Mouse (Mus musculus) liver, embryonic 14.5 days (tissue): ENCODE results near the gene Insr. TPM values are rescaled to one million over a fixed set of nuclear protein-coding genes. Genes with fewer than 3 reads are reported as not detected.

Source experiments
- ATAC-seq: fragments of 200-750 bp; cut with Nextera tagmentation; 2 replicates; pipeline ENCODE4 v1.8.0; 2017; ENCODE audit warnings: moderate number of reproducible peaks, mild to moderate bottlenecking, moderate library complexity; ENCODE audit not compliant: insufficient read depth
- DNase-seq, 3 experiments: peaks; one replicate each; pipeline ENCODE4 v3.0.0-alpha.2; 2012 to 2013; ENCODE audit warnings: low read depth in 3 of 3, low spot score in 3 of 3
- H3K27ac ChIP-seq: fragments of 300-500 bp; sonication (generic); 2 replicates; pipeline ENCODE4 v1.5.1; 2014; ENCODE audit warnings: moderate library complexity, mild to moderate bottlenecking, control low read depth, inconsistent platforms
- H3K27me3 ChIP-seq: fragments of 300-500 bp; sonication (generic); 2 replicates; pipeline ENCODE4 v1.6.1; 2014; ENCODE audit warnings: mild to moderate bottlenecking, low read length, moderate library complexity; ENCODE audit not compliant: control insufficient read depth, insufficient read depth
- H3K36me3 ChIP-seq: fragments of 300-500 bp; sonication (generic); replicated peaks from 2 replicates; pipeline ENCODE4 v1.6.1; 2014; ENCODE audit warnings: low read depth; ENCODE audit not compliant: control insufficient read depth, insufficient read depth
- H3K4me1 ChIP-seq, 2 experiments: fragments of 200-500 bp in 1 of 2; fragments of 300-500 bp in 1 of 2; sonication (generic) in 1 of 2; replicated peaks; 2 replicates each; pipeline ENCODE4 v1.6.1; 2012 to 2014; ENCODE audit warnings: antibody characterized with exemption in 1 of 2, inconsistent platforms in 1 of 2, low read length in 1 of 2; ENCODE audit not compliant: control insufficient read depth in 2 of 2, insufficient read depth in 2 of 2
- H3K4me2 ChIP-seq: fragments of 300-500 bp; sonication (generic); 2 replicates; pipeline ENCODE4 v1.6.1; 2014; ENCODE audit warnings: low read depth, mild to moderate bottlenecking, control low read depth, moderate library complexity
- H3K4me3 ChIP-seq, 2 experiments: fragments of 200-500 bp in 1 of 2; fragments of 300-500 bp in 1 of 2; sonication (generic) in 1 of 2; 2 replicates each; pipeline ENCODE4 v1.5.1; 2012 to 2014; ENCODE audit warnings: low read depth in 2 of 2, low read length in 2 of 2, mild to moderate bottlenecking in 2 of 2, control low read depth in 1 of 2, inconsistent platforms in 1 of 2, moderate library complexity in 1 of 2; ENCODE audit not compliant: insufficient read depth in 1 of 2
- H3K9ac ChIP-seq: fragments of 300-500 bp; sonication (generic); replicated peaks from 2 replicates; pipeline ENCODE4 v1.6.1; 2014; ENCODE audit warnings: mild to moderate bottlenecking, control low read depth, moderate library complexity
- H3K9me3 ChIP-seq: fragments of 300-500 bp; sonication (generic); 2 replicates; pipeline ENCODE4 v1.6.1; 2016; ENCODE audit warnings: low read length, mixed read lengths; ENCODE audit not compliant: control insufficient read depth
- CTCF ChIP-seq: IDR thresholded peaks from 2 replicates; pipeline ENCODE4 v1.5.1; 2016; ENCODE audit warnings: antibody characterized with exemption, low read depth, control low read depth
- EP300 ChIP-seq: IDR thresholded peaks from 2 replicates; pipeline ENCODE4 v1.6.1; 2016; ENCODE audit warnings: antibody characterized with exemption, low read depth
- WGBS: fragments of 180-500 bp; shearing (Covaris S2); extraction: QIAGEN DNeasy Blood & Tissue Kit; methylation state at CpG from one replicate; pipeline ENCODE4 v1.1.7; 2014; ENCODE audit not compliant: insufficient replicate concordance; 5-methylcytosine and 5-hydroxymethylcytosine counted together
- polyA plus RNA-seq, 2 experiments: library from polyadenylated mRNA; depleted of rRNA in 1 of 2; stranded (reverse) in 1 of 2; unstranded in 1 of 2; fragments of >200 nt; fragmentation: Nextera tagmentation in 1 of 2; extraction: Ambion mirVana in 1 of 2; gene quantifications; 2 replicates each; pipeline versions ENCODE4 v1.2.1 to v1.2.3; 2012 to 2014

The Insr gene
- polyA plus RNA-seq, 2 experiments = 4.4 to 9.2 TPM

GRCm38 (mm10) chr8:3232601-3233000 is 46.8 kb downstream of the Insr start:
- no peak overlapping the region for H3K4me2 ChIP-seq
- H3K9ac ChIP-seq = no peak overlapping the region
- H3K36me3 ChIP-seq = no peaks in the 10 kb centered on the region
- no peak overlapping the region for H3K4me3 ChIP-seq
- ATAC-seq (no peak), DNase-seq (no peak)
- no peak overlapping the region for H3K27ac ChIP-seq
- H3K27me3 ChIP-seq = no peaks in the 10 kb centered on the region
- TF ChIP-seq CTCF = no peak
- no peak for TF ChIP-seq EP300
- peaks cover 31 to 46% of the 10 kb centered on the region in 2 experiments for H3K4me1 ChIP-seq
- no peaks in the 10 kb centered on the region for H3K9me3 ChIP-seq
- 65% methylated on average over 2 of the region's 2 CpGs for WGBS

- H3K4me3 ChIP-seq = no peak overlapping the region
- peak overlapping the region; percentile 28; the same call in 1 of the 2 replicates for H3K9ac ChIP-seq
- no peaks in the 10 kb centered on the region for H3K27me3 ChIP-seq
- H3K4me2 ChIP-seq = peak overlapping the region; percentile 53
- TF ChIP-seq EP300 = peak; percentile 82
- TF ChIP-seq CTCF = no peak
- DNase-seq (peak; percentile 52 to 55 (median 55)), ATAC-seq (peak; percentile 90)
- H3K9me3 ChIP-seq = no peaks in the 10 kb centered on the region
- H3K27ac ChIP-seq = peak overlapping the region; percentile 37
- peaks cover 34 to 48% of the 10 kb centered on the region in 2 experiments for H3K4me1 ChIP-seq
- no peaks in the 10 kb centered on the region for H3K36me3 ChIP-seq
- 34% methylated on average over 10 of the region's 10 CpGs for WGBS
Measured at GRCm38 (mm10) chr8:3230118-3231060, 49.0 kb downstream of the Insr start.

GRCm38 (mm10) chr8:3227423-3227822 is 52.0 kb downstream of the Insr start:
- 73% methylated on average over 5 of the region's 5 CpGs for WGBS
- no peaks in the 10 kb centered on the region for H3K27me3 ChIP-seq
- no peak overlapping the region for H3K27ac ChIP-seq
- no peaks in the 10 kb centered on the region for H3K36me3 ChIP-seq
- no peak overlapping the region for H3K4me3 ChIP-seq
- DNase-seq (no peak), ATAC-seq (no peak)
- no peak overlapping the region for H3K9ac ChIP-seq
- H3K4me2 ChIP-seq = no peak overlapping the region
- TF ChIP-seq CTCF = no peak
- TF ChIP-seq EP300 = no peak
- H3K4me1 ChIP-seq = peaks cover 34 to 47% of the 10 kb centered on the region in 2 experiments
- H3K9me3 ChIP-seq = no peaks in the 10 kb centered on the region

GRCm38 (mm10) chr8:3225731-3226130 is 53.7 kb downstream of the Insr start:
- no peaks in the 10 kb centered on the region for H3K9me3 ChIP-seq
- no peak overlapping the region for H3K4me2 ChIP-seq
- ATAC-seq (no peak), DNase-seq (no peak)
- no peak overlapping the region for H3K9ac ChIP-seq
- no peaks in the 10 kb centered on the region for H3K27me3 ChIP-seq
- no peak overlapping the region for H3K4me3 ChIP-seq
- TF ChIP-seq EP300 (no peak), CTCF (no peak)
- 55% methylated on average over 1 of the region's 1 CpGs for WGBS
- no peaks in the 10 kb centered on the region for H3K36me3 ChIP-seq
- H3K4me1 ChIP-seq = peaks cover 31 to 42% of the 10 kb centered on the region in 2 experiments
- no peak overlapping the region for H3K27ac ChIP-seq

- Histone ChIP-seq H3K4me3 (no peak overlapping the region), H3K4me1 (peaks cover 28 to 40% of the 10 kb centered on the region in 2 experiments), H3K36me3 (no peaks in the 10 kb centered on the region), H3K9ac (no peak overlapping the region), H3K27me3 (no peaks in the 10 kb centered on the region), H3K27ac (no peak overlapping the region), H3K4me2 (no peak overlapping the region), H3K9me3 (no peaks in the 10 kb centered on the region)
- ATAC-seq (no peak), DNase-seq (no peak)
- no peak for TF ChIP-seq CTCF
- TF ChIP-seq EP300 = no peak
- WGBS = 64% methylated on average over 8 of the region's 8 CpGs
Measured at GRCm38 (mm10) chr8:3225184-3225583, 54.2 kb downstream of the Insr start.
